Mouse (Mus musculus): ENCODE data around the gene Clmn. TPM values are rescaled to one million over a fixed set of nuclear protein-coding genes. Genes with fewer than 3 reads are reported as not detected.
"Not testable (repeated sequence)": the region's sequence is repeated elsewhere in the genome, so short reads cannot be mapped to it uniquely, and the experiment has no call there.

Clmn gene
- polyA plus RNA-seq, 1 experiment from 2014 or later: 1.7 TPM

GRCm38 (mm10) chr12:104836230-104836629 lies 28.6 kb downstream of the Clmn start:
- H3K27ac ChIP-seq: no peak overlapping the region
- no peak overlapping the region for H3K4me3 ChIP-seq
- ATAC-seq (replicated peaks): no peak
- no peaks in the 10 kb centered on the region for H3K27me3 ChIP-seq (replicated peaks)
- no peaks in the 10 kb centered on the region for H3K9me3 ChIP-seq
- H3K4me2 ChIP-seq: no peak overlapping the region
- no peaks in the 10 kb centered on the region for H3K36me3 ChIP-seq (replicated peaks)
- no peak overlapping the region for H3K9ac ChIP-seq
- peaks cover 5% of the 10 kb centered on the region; the same call in 1 of the 2 replicates for H3K4me1 ChIP-seq
- WGBS: 91% methylated on average over 6 of the region's 6 CpGs

GRCm38 (mm10) chr12:104835369-104836094 lies 29.3 kb downstream of the Clmn start:
- no peaks in the 10 kb centered on the region for H3K9me3 ChIP-seq
- no peak overlapping the region for H3K4me3 ChIP-seq
- H3K4me2 ChIP-seq: no peak overlapping the region
- 45% methylated on average over 19 of the region's 19 CpGs for WGBS
- H3K4me1 ChIP-seq: peaks cover 5% of the 10 kb centered on the region; the same call in 1 of the 2 replicates
- H3K9ac ChIP-seq: no peak overlapping the region
- peak; percentile 29; the same call in 1 of the 2 replicates for ATAC-seq (replicated peaks)
- H3K36me3 ChIP-seq (replicated peaks): no peaks in the 10 kb centered on the region
- no peaks in the 10 kb centered on the region for H3K27me3 ChIP-seq (replicated peaks)
- H3K27ac ChIP-seq: 0 out of 2 replicates have a peak overlapping the region, but pooled peaks have one; percentile 29

GRCm38 (mm10) chr12:104834772-104835171 lies 30.1 kb downstream of the Clmn start:
- H3K27me3 ChIP-seq (replicated peaks): no peaks in the 10 kb centered on the region
- no peak overlapping the region for H3K4me3 ChIP-seq
- H3K36me3 ChIP-seq (replicated peaks): no peaks in the 10 kb centered on the region
- no peaks in the 10 kb centered on the region for H3K9me3 ChIP-seq
- ATAC-seq (replicated peaks): 0 out of 2 replicates have a peak, but pooled peaks have one; percentile 10
- H3K4me2 ChIP-seq: no peak overlapping the region
- H3K9ac ChIP-seq: no peak overlapping the region
- no peak overlapping the region for H3K27ac ChIP-seq
- 40% methylated on average over 4 of the region's 4 CpGs for WGBS
- H3K4me1 ChIP-seq: peaks cover 8% of the 10 kb centered on the region; the same call in 1 of the 2 replicates

- peaks cover 16% of the 10 kb centered on the region; the same call in 1 of the 2 replicates for H3K4me1 ChIP-seq
- H3K36me3 ChIP-seq (replicated peaks): no peaks in the 10 kb centered on the region
- H3K4me3 ChIP-seq: no peak overlapping the region
- no peak overlapping the region for H3K9ac ChIP-seq
- no peak for ATAC-seq (replicated peaks)
- H3K4me2 ChIP-seq: no peak overlapping the region
- H3K9me3 ChIP-seq: no peaks in the 10 kb centered on the region
- H3K27me3 ChIP-seq (replicated peaks): no peaks in the 10 kb centered on the region
- H3K27ac ChIP-seq: no peak overlapping the region
- 67% methylated on average over 17 of the region's 17 CpGs for WGBS
These were observed 34.0 kb downstream of the Clmn start for GRCm38 (mm10) chr12:104830666-104831435.

GRCm38 (mm10) chr12:104830283-104830639 lies 34.6 kb downstream of the Clmn start:
- no peak overlapping the region for H3K4me3 ChIP-seq
- no peak overlapping the region for H3K4me2 ChIP-seq
- no peak overlapping the region for H3K27ac ChIP-seq
- no peaks in the 10 kb centered on the region for H3K36me3 ChIP-seq (replicated peaks)
- ATAC-seq (replicated peaks): 0 out of 2 replicates have a peak, but pooled peaks have one; percentile 32
- peaks cover 11% of the 10 kb centered on the region; the same call in 1 of the 2 replicates for H3K4me1 ChIP-seq
- H3K9me3 ChIP-seq: no peaks in the 10 kb centered on the region
- no peak overlapping the region for H3K9ac ChIP-seq
- H3K27me3 ChIP-seq (replicated peaks): no peaks in the 10 kb centered on the region
- 69% methylated on average over 7 of the region's 7 CpGs for WGBS

GRCm38 (mm10) chr12:104829596-104830282 lies 35.1 kb downstream of the Clmn start:
- no peak for ATAC-seq (replicated peaks)
- H3K4me2 ChIP-seq: no peak overlapping the region
- H3K4me1 ChIP-seq: peaks cover 11% of the 10 kb centered on the region; the same call in 1 of the 2 replicates
- 37% methylated on average over 6 of the region's 6 CpGs for WGBS
- H3K9ac ChIP-seq: no peak overlapping the region
- no peaks in the 10 kb centered on the region for H3K36me3 ChIP-seq (replicated peaks)
- no peaks in the 10 kb centered on the region for H3K27me3 ChIP-seq (replicated peaks)
- H3K27ac ChIP-seq: no peak overlapping the region
- no peak overlapping the region for H3K4me3 ChIP-seq
- H3K9me3 ChIP-seq: no peaks in the 10 kb centered on the region

- H3K36me3 ChIP-seq (replicated peaks); ATAC-seq (replicated peaks): not testable (repeated sequence)
- 89% methylated on average over 4 of the region's 4 CpGs for WGBS
These were observed 35.9 kb downstream of the Clmn start for GRCm38 (mm10) chr12:104828986-104829385.

GRCm38 (mm10) chr12:104827721-104828120 lies 37.2 kb downstream of the Clmn start:
- Histone ChIP-seq H3K4me3 (no peak overlapping the region), H3K27me3 (replicated peaks) (no peaks in the 10 kb centered on the region), H3K4me1 (peaks cover 16% of the 10 kb centered on the region), H3K4me2 (no peak overlapping the region), H3K9me3 (no peaks in the 10 kb centered on the region), H3K36me3 (replicated peaks) (no peaks in the 10 kb centered on the region), H3K27ac (no peak overlapping the region), H3K9ac (no peak overlapping the region)
- no peak for ATAC-seq (replicated peaks)
- WGBS: 56% methylated on average over 6 of the region's 6 CpGs

More at GRCm38 (mm10) chr12:104828986-104829385, 35.9 kb downstream of the Clmn start:
- not testable (repeated sequence) for H3K4me3 ChIP-seq; H3K9me3 ChIP-seq; H3K4me2 ChIP-seq; H3K9ac ChIP-seq; H3K27ac ChIP-seq; H3K27me3 ChIP-seq (replicated peaks)
- peaks cover 16% of the 10 kb centered on the region for H3K4me1 ChIP-seq

- Histone ChIP-seq H3K4me3 (no peak overlapping the region), H3K27me3 (replicated peaks) (no peaks in the 10 kb centered on the region), H3K4me2 (no peak overlapping the region), H3K36me3 (replicated peaks) (no peaks in the 10 kb centered on the region), H3K9ac (no peak overlapping the region), H3K9me3 (no peaks in the 10 kb centered on the region), H3K4me1 (peaks cover 13% of the 10 kb centered on the region), H3K27ac (no peak overlapping the region)
- ATAC-seq (replicated peaks): no peak
- 58% methylated on average over 6 of the region's 6 CpGs for WGBS
These were observed 40.0 kb downstream of the Clmn start for GRCm38 (mm10) chr12:104824907-104825267.

GRCm38 (mm10) chr12:104824244-104824906 lies 40.5 kb downstream of the Clmn start:
- Histone ChIP-seq H3K36me3 (replicated peaks) (no peaks in the 10 kb centered on the region), H3K4me1 (peaks cover 10% of the 10 kb centered on the region), H3K9ac (no peak overlapping the region), H3K4me3 (no peak overlapping the region), H3K27me3 (replicated peaks) (no peaks in the 10 kb centered on the region), H3K9me3 (no peaks in the 10 kb centered on the region), H3K4me2 (no peak overlapping the region), H3K27ac (no peak overlapping the region)
- no peak for ATAC-seq (replicated peaks)
- 83% methylated on average over 12 of the region's 12 CpGs for WGBS

- 96% methylated on average over 7 of the region's 7 CpGs for WGBS
- no peaks in the 10 kb centered on the region for H3K36me3 ChIP-seq (replicated peaks)
- ATAC-seq (replicated peaks): no peak
These were observed 41.2 kb downstream of the Clmn start for GRCm38 (mm10) chr12:104823722-104824121.

More at GRCm38 (mm10) chr12:104823722-104824121, 41.2 kb downstream of the Clmn start:
- Histone ChIP-seq H3K4me2 (no peak overlapping the region), H3K9me3 (no peaks in the 10 kb centered on the region), H3K4me1 (peaks cover 10% of the 10 kb centered on the region), H3K27ac (no peak overlapping the region), H3K4me3 (no peak overlapping the region), H3K9ac (no peak overlapping the region), H3K27me3 (replicated peaks) (no peaks in the 10 kb centered on the region)
